In genomic region chr5:137376722-137377121, GRCm38 (mm10) we compare ENCODE assay signal across 12 mouse cellular contexts. TPM values are rescaled to one million over a fixed set of nuclear protein-coding genes. Genes with fewer than 3 reads are reported as not detected.
DNase-seq lines count a peak whose midpoint lies in the region; ATAC-seq lines count a peak whose summit lies in the region.
"Had no signal": no experiment of that assay in that cellular context is flagged by ENCODE, and none has a peak within 500 bp of the region (broad histone marks: within the 10 kb centered on the region; RNA-seq: fewer than 3 reads in every experiment).

No protein-coding gene starts in this region.

- peaks cover 16% of the 10 kb centered on the region for H3K36me3 ChIP-seq in forebrain, embryonic 11.5 days (ENCODE audit: control insufficient read depth, insufficient read depth, low read length)
- H3K36me3 ChIP-seq in forebrain, embryonic 15.5 days, result peaks cover 8% of the 10 kb centered on the region; the same call in 1 of the 2 replicates
- peaks cover 30% of the 10 kb centered on the region for H3K36me3 ChIP-seq in lung, embryonic 16.5 days (ENCODE audit: control insufficient read depth, insufficient read depth, low read length)
- H3K36me3 ChIP-seq in intestine, embryonic 15.5 days, result peaks cover 24% of the 10 kb centered on the region

- no peaks in the 10 kb centered on the region for H3K9me3 ChIP-seq in forebrain, embryonic 11.5 days (ENCODE audit: control insufficient read depth, low read length)
- H3K9me3 ChIP-seq in forebrain, embryonic 15.5 days, result no peaks in the 10 kb centered on the region
- no peaks in the 10 kb centered on the region for H3K9me3 ChIP-seq in lung, embryonic 16.5 days (ENCODE audit: control insufficient read depth, low read length)
- H3K9me3 ChIP-seq in intestine, embryonic 15.5 days, result no peaks in the 10 kb centered on the region
- H3K9me3 ChIP-seq: stomach, embryonic 15.5 days had no signal

- ATAC-seq in forebrain, embryonic 11.5 days (replicated peaks; ENCODE audit: low FRiP score), result peak; percentile 47; the same call in 1 of the 2 replicates
- no peak for ATAC-seq in forebrain, embryonic 15.5 days (replicated peaks)
- 0 out of 2 replicates have a peak, but pooled peaks have one; percentile 15 for ATAC-seq in lung, embryonic 16.5 days (ENCODE audit: low read depth)
- peak; percentile 18; the same call in 1 of the 2 replicates for ATAC-seq in intestine, embryonic 15.5 days
- ATAC-seq: Patski had no signal

- no peak overlapping the region for H3K4me2 ChIP-seq in forebrain, embryonic 11.5 days (ENCODE audit: low read depth, low read length, severe bottlenecking)
- no peak overlapping the region for H3K4me2 ChIP-seq in forebrain, embryonic 15.5 days (replicated peaks)
- peak overlapping the region; percentile 35; the same call in 1 of the 2 replicates for H3K4me2 ChIP-seq in lung, embryonic 16.5 days (ENCODE audit: low read depth, low read length)
- H3K4me2 ChIP-seq in intestine, embryonic 15.5 days (replicated peaks), result no peak overlapping the region

- no peak overlapping the region for H3K4me3 ChIP-seq in forebrain, embryonic 11.5 days (ENCODE audit: low read depth, low read length)
- H3K4me3 ChIP-seq in forebrain, embryonic 15.5 days, result no peak overlapping the region
- no peak overlapping the region for H3K4me3 ChIP-seq in lung, embryonic 16.5 days (ENCODE audit: low read length)
- no peak overlapping the region for H3K4me3 ChIP-seq in intestine, embryonic 15.5 days (replicated peaks)
- H3K4me3 ChIP-seq: stomach, embryonic 15.5 days had no signal

- no peak for DNase-seq in forebrain, embryonic 11.5 days (ENCODE audit: low spot score)
- no peak for DNase-seq in lung, postnatal 36 days
- DNase-seq in retina, postnatal 1 day, result peak; percentile 47
- no peak for DNase-seq in left cerebral cortex, adult 9 months (ENCODE audit: low spot score in 2 of 2)
- no peak for DNase-seq in adrenal gland, postnatal 10 days
- DNase-seq: B cell, adult 2 months had no signal

- H3K4me1 ChIP-seq in forebrain, embryonic 11.5 days (replicated peaks; ENCODE audit: control insufficient read depth, insufficient read depth, low read length), result no peaks in the 10 kb centered on the region; the same call in 1 of the 2 replicates
- H3K4me1 ChIP-seq in forebrain, embryonic 15.5 days, result no peaks in the 10 kb centered on the region
- peaks cover 19% of the 10 kb centered on the region for H3K4me1 ChIP-seq in lung, embryonic 16.5 days (replicated peaks; ENCODE audit: control insufficient read depth, insufficient read depth, low read length)
- peaks cover 10% of the 10 kb centered on the region; the same call in 1 of the 2 replicates for H3K4me1 ChIP-seq in intestine, embryonic 15.5 days (replicated peaks)

- H3K27ac ChIP-seq in forebrain, embryonic 11.5 days (ENCODE audit: low read depth, low read length), result no peak overlapping the region
- no peak overlapping the region for H3K27ac ChIP-seq in forebrain, embryonic 15.5 days (replicated peaks)
- H3K27ac ChIP-seq in lung, embryonic 16.5 days (ENCODE audit: low read length), result no peak overlapping the region
- no peak overlapping the region for H3K27ac ChIP-seq in intestine, embryonic 15.5 days
- H3K27ac ChIP-seq: macrophage had no signal

- H3K27me3 ChIP-seq in forebrain, embryonic 11.5 days (ENCODE audit: control insufficient read depth, insufficient read depth, low read length), result no peaks in the 10 kb centered on the region
- no peaks in the 10 kb centered on the region for H3K27me3 ChIP-seq in forebrain, embryonic 15.5 days
- no peaks in the 10 kb centered on the region for H3K27me3 ChIP-seq in lung, embryonic 16.5 days (ENCODE audit: control insufficient read depth, insufficient read depth, low read depth, low read length)
- no peaks in the 10 kb centered on the region for H3K27me3 ChIP-seq in intestine, embryonic 15.5 days (replicated peaks)
- H3K27me3 ChIP-seq: Patski; stomach, embryonic 15.5 days had no signal

- no peak overlapping the region for H3K9ac ChIP-seq in forebrain, embryonic 11.5 days (ENCODE audit: low read length)
- H3K9ac ChIP-seq in forebrain, embryonic 15.5 days (replicated peaks), result no peak overlapping the region
- no peak overlapping the region for H3K9ac ChIP-seq in lung, embryonic 16.5 days (ENCODE audit: low read length)
- H3K9ac ChIP-seq in intestine, embryonic 15.5 days, result no peak overlapping the region
- H3K9ac ChIP-seq: stomach, embryonic 15.5 days had no signal

- WGBS in forebrain, embryonic 11.5 days, result 58% methylated on average over 9 of the region's 9 CpGs
- WGBS in forebrain, embryonic 15.5 days, result 47% methylated on average over 9 of the region's 9 CpGs
- whole genome bisulfite sequencing in lung, embryonic 16.5 days, result 34% methylated on average over 9 of the region's 9 CpGs
- WGBS in intestine, embryonic 15.5 days, result 52% methylated on average over 9 of the region's 9 CpGs

RNA-seq across cellular contexts. Expression of gene Ephb4, which starts 26.8 kb away (rescaled TPM):
- 34.6 and 35.0 TPM in 2 replicates for polyA plus RNA-seq in forebrain, embryonic 11.5 days (2014; fragmentation: Nextera tagmentation; extraction: Ambion mirVana)
- polyA plus RNA-seq in forebrain, embryonic 15.5 days (2015; fragmentation: Nextera tagmentation; extraction: Ambion mirVana), result 6.6 and 7.1 TPM in 2 replicates
- 50.7 and 56.9 TPM in 2 replicates for polyA plus RNA-seq in lung, embryonic 16.5 days (2015; fragmentation: Nextera tagmentation; extraction: Ambion mirVana)
- 36.7 and 37.6 TPM in 2 replicates for polyA plus RNA-seq in intestine, embryonic 15.5 days (2015; fragmentation: Nextera tagmentation; extraction: Ambion mirVana)
- total RNA-seq in adrenal gland, postnatal 10 days (2021), result 10 to 100 TPM; 71.9 to 73.6 TPM
- polyA plus RNA-seq: macrophage had no signal

RNA-seq across cellular contexts. Expression of gene Slc12a9, which starts 43.3 kb away (rescaled TPM):
- 9.9 and 10.5 TPM in 2 replicates for polyA plus RNA-seq in forebrain, embryonic 11.5 days (2014; fragmentation: Nextera tagmentation; extraction: Ambion mirVana)
- polyA plus RNA-seq in forebrain, embryonic 15.5 days (2015; fragmentation: Nextera tagmentation; extraction: Ambion mirVana), result 20.1 and 23.1 TPM in 2 replicates
- polyA plus RNA-seq in lung, embryonic 16.5 days (2015; fragmentation: Nextera tagmentation; extraction: Ambion mirVana), result 11.6 and 12.5 TPM in 2 replicates
- 14.3 and 15.9 TPM in 2 replicates for polyA plus RNA-seq in intestine, embryonic 15.5 days (2015; fragmentation: Nextera tagmentation; extraction: Ambion mirVana)
- total RNA-seq in adrenal gland, postnatal 10 days (2021), result 10 to 100 TPM in 1 of 2 experiments, 1 to 10 TPM in 1; 9.2 to 12.6 TPM
